Mouse (Mus musculus) C2C12 (cell line): ENCODE measurements around the gene Tsen54. TPM values are rescaled to one million over a fixed set of nuclear protein-coding genes. Genes with fewer than 3 reads are reported as not detected.

ENCODE experiments used
- H3K27me3 ChIP-seq: one replicate; pipeline ENCODE4 v1.6.1; 2011; ENCODE audit not compliant: control insufficient read depth, insufficient read depth, insufficient read length
- H3K36me3 ChIP-seq: one replicate; pipeline ENCODE4 v1.6.1; 2011; ENCODE audit not compliant: control insufficient read depth, insufficient read depth
- H3K4me3 ChIP-seq: one replicate; pipeline ENCODE4 v1.5.1; 2011; ENCODE audit warnings: mild to moderate bottlenecking, control low read depth; ENCODE audit not compliant: poor library complexity, insufficient read depth, severe bottlenecking
- H3K79me2 ChIP-seq: one replicate; pipeline ENCODE4 v1.6.1; 2011; ENCODE audit not compliant: control insufficient read depth, insufficient read depth
- H3K79me3 ChIP-seq: one replicate; pipeline ENCODE4 v1.6.1; 2011; ENCODE audit warnings: low read depth, control low read depth
- H3ac ChIP-seq: one replicate; pipeline ENCODE3; 2011; ENCODE audit warnings: low read depth; ENCODE audit not compliant: control insufficient read depth, insufficient read length
- CEBPB ChIP-seq: IDR thresholded peaks from one replicate; pipeline ENCODE4 v1.6.1; 2011; ENCODE audit warnings: low read depth, mild to moderate bottlenecking, control low read depth, moderate library complexity
- CTCF ChIP-seq: IDR thresholded peaks from one replicate; pipeline ENCODE4 v1.5.1; 2011; ENCODE audit not compliant: control insufficient read depth, insufficient read depth, insufficient read length
- FOSL1 ChIP-seq: IDR thresholded peaks from one replicate; pipeline ENCODE4 v1.8.0; 2011; ENCODE audit warnings: mild to moderate bottlenecking, low read length; ENCODE audit not compliant: poor library complexity, insufficient read depth, severe bottlenecking
- MAX ChIP-seq: IDR thresholded peaks from one replicate; pipeline ENCODE4 v1.6.1; 2011; ENCODE audit warnings: mild to moderate bottlenecking, control low read depth
- MYOD1 ChIP-seq: IDR thresholded peaks from one replicate; pipeline ENCODE4 v1.6.1; 2011; ENCODE audit warnings: low read depth; ENCODE audit not compliant: control insufficient read depth, insufficient read length
- MYOG ChIP-seq: IDR thresholded peaks from one replicate; pipeline ENCODE4 v1.6.1; 2011; ENCODE audit not compliant: control insufficient read depth, insufficient read length; ENCODE audit errors: extremely low read depth
- USF1 ChIP-seq: IDR thresholded peaks from one replicate; pipeline ENCODE4 v1.6.1; 2011; ENCODE audit warnings: low read depth, mild to moderate bottlenecking, control low read depth, moderate library complexity
- polyA plus RNA-seq: library from polyadenylated mRNA; unstranded; fragments of >200 nt; fragmentation: generic; extraction: Trizol; gene quantifications from one replicate; pipeline ENCODE4 v1.2.1, GENCODE M21; 2012; ENCODE audit warnings: missing spikeins

The Tsen54 gene
- polyA plus RNA-seq, 1 experiment: 18.5 TPM

DNA sequence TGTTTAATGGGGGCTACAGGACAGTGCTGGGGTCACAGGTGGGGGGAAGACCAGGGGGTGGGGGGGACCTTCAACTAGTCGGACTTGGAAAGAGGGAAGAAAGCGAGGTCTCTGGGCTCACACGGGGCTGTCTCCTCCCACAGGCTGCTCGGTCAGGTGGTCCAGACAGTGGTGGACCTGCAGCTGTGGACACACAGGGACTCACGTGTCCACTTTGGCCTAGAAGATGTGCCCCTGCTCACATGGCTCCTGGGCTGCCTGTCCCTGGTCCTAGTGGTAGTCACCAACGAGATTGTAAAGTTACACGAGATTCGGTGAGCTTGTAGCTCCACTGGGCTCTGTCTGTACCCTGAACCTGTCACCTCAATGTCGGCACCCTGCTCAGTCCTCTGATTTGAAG, 16.9 kb upstream of the Tsen54 start:
- no peaks in the 10 kb centered on the region for H3K79me3 ChIP-seq
- peaks cover 25% of the 10 kb centered on the region for H3K36me3 ChIP-seq
- H3K79me2 ChIP-seq: no peaks in the 10 kb centered on the region
- H3K4me3 ChIP-seq: no peak overlapping the region
- no peaks in the 10 kb centered on the region for H3K27me3 ChIP-seq
- TF ChIP-seq USF1 (no peak), CEBPB (no peak), FOSL1 (no peak), MYOG (no peak), MYOD1 (no peak), CTCF (no peak)
- no peak overlapping the region for H3ac ChIP-seq

DNA sequence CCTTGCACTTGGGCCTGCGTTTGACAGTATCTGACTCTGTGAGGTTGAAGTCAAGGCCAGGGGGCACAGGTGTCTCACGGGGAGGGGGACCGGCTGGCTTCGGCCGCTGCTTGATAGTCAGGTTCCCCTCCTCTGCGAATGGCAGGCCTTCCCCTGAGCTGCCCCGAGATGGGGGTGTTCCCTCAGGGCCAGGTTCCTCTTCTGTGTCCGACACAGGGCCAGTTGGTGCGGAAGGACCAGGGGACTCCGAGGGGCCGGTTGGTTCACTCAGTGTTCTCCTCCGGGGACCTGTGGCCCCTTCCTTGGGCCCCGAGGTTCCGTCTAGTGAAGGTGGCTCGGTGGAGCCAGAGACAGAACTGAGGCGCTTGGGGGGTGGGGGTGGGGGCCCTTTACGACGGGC, 13.5 kb upstream of the Tsen54 start:
- Histone ChIP-seq H3K27me3 (no peaks in the 10 kb centered on the region), H3ac (no peak overlapping the region), H3K79me3 (no peaks in the 10 kb centered on the region), H3K79me2 (no peaks in the 10 kb centered on the region), H3K36me3 (peaks cover 40% of the 10 kb centered on the region), H3K4me3 (no peak overlapping the region)
- TF ChIP-seq MYOD1: no peak
- TF ChIP-seq USF1: no peak
- TF ChIP-seq MYOG: no peak
- no peak for TF ChIP-seq CEBPB
- no peak for TF ChIP-seq MAX

DNA sequence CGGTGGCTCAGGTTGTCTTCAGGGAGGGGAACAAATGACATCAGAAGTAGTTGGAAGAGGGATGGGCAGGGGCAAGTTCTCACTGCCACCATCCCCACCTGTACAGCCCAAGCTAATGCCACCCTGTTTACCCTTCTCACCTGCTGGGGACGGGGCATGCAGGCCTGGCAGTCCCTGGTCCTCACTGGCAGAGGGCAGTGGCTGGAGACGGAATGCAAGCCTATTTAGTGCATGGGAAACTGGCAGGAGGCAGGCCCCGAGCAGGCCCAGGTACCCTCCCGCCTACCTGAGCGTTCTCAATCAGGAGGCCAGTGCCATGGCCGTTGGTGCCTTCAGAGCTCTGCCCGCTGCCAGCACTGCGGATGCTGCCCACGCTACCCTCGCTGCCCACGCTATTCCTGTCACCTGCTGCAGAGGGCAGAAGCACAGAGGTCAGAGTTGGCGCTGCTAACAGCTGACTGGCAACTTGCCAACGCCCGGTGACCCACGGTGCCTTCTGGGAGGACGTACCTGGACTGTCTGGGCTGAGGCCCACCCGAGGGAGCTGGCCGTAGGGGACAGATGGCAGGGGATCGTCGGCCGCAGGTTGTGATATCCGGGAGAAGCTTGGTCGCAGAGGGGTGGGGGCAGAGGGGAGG, 11.3 kb upstream of the Tsen54 start:
- no peak overlapping the region for H3ac ChIP-seq
- no peaks in the 10 kb centered on the region for H3K79me3 ChIP-seq
- TF ChIP-seq CTCF: no peak
- no peak for TF ChIP-seq MAX
- TF ChIP-seq CEBPB: no peak
- TF ChIP-seq USF1: no peak
- no peak for TF ChIP-seq MYOD1
- TF ChIP-seq FOSL1: no peak
- H3K4me3 ChIP-seq: no peak overlapping the region
- no peaks in the 10 kb centered on the region for H3K27me3 ChIP-seq
- no peaks in the 10 kb centered on the region for H3K79me2 ChIP-seq
- peaks cover 40% of the 10 kb centered on the region for H3K36me3 ChIP-seq

DNA sequence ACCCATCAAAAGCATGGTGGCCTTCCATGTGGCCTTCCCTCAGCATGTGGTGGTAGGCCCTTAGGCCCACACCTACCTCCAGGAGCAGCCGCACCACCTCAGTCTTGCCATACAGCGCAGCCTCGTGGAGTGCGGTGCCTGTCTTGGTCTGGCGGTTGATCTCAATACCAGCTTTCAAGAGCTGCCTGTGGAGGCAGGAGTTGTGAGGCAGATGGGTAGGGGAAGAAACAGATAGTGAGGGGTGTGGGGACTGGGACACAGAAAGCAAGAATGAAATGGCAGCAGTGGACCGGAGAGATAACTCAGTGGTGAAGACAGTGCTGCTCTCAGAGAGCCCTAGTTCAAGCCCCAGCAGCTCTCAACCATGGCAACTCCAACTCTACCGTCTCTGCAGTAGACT, 9.5 kb upstream of the Tsen54 start:
- Histone ChIP-seq H3K27me3 (no peaks in the 10 kb centered on the region), H3K4me3 (no peak overlapping the region), H3K79me3 (no peaks in the 10 kb centered on the region), H3K79me2 (no peaks in the 10 kb centered on the region), H3K36me3 (peaks cover 26% of the 10 kb centered on the region), H3ac (no peak overlapping the region)
- no peak for TF ChIP-seq MYOD1
- TF ChIP-seq CTCF: no peak
- no peak for TF ChIP-seq USF1
- TF ChIP-seq MAX: no peak
- TF ChIP-seq MYOG: no peak
- TF ChIP-seq CEBPB: no peak
- TF ChIP-seq FOSL1: no peak

DNA sequence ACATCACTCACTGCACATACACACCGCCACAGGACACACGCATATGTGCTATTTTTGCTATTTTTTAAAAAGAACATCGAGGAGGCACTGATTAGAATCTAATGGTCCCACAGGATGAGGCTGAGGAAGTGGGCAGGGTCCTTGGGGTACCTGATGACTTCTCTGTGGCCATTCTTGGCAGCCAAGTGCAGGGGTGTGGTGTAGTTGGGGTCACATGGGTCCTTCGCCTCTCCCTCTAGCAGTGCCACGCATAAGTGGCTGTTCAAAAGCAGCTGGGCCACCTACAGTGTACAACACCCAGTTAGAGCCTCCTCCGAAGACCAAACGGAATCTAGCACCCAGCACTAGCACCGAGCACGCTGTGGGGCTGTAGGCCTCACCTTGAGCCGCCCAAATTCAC, 8.4 kb upstream of the Tsen54 start:
- Histone ChIP-seq H3K79me2 (no peaks in the 10 kb centered on the region), H3K4me3 (no peak overlapping the region), H3K27me3 (no peaks in the 10 kb centered on the region), H3K36me3 (peaks cover 24% of the 10 kb centered on the region), H3K79me3 (no peaks in the 10 kb centered on the region), H3ac (no peak overlapping the region)
- no peak for TF ChIP-seq CEBPB
- TF ChIP-seq MYOD1: no peak
- TF ChIP-seq MAX: no peak
- TF ChIP-seq USF1: no peak
- TF ChIP-seq CTCF: no peak
- TF ChIP-seq MYOG: no peak
- TF ChIP-seq FOSL1: no peak

DNA sequence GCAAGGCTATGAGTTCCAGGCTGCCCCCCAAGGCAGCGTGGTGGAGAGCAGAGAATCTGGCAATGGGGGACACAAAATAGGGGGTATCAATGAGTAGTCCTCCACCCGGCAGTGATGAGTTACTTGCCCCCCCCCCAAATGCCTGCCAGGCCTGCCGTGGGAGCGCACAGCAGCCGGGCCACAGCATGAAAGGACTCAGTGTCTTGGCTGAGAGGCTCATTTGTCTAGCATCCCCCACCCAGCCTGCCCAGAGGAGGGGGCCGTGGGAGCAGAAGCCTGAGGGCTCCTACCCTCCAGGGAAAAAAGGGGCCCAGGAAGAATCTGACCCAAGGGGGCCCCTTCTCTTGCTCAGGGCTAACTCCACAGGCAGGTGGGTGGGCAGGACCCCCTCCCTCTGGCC, 7.2 kb upstream of the Tsen54 start:
- Histone ChIP-seq H3K79me2 (no peaks in the 10 kb centered on the region), H3ac (no peak overlapping the region), H3K79me3 (peaks cover 2% of the 10 kb centered on the region), H3K36me3 (peaks cover 24% of the 10 kb centered on the region), H3K4me3 (no peak overlapping the region), H3K27me3 (no peaks in the 10 kb centered on the region)
- TF ChIP-seq MYOD1 (no peak), USF1 (no peak), MYOG (no peak)
